Mouse (Mus musculus): ENCODE data around the gene Tnip1. TPM values are rescaled to one million over a fixed set of nuclear protein-coding genes. Genes with fewer than 3 reads are reported as not detected.

Tnip1 gene
- polyA plus RNA-seq, 1 experiment from 2014 or later = 20.5 TPM

DNA sequence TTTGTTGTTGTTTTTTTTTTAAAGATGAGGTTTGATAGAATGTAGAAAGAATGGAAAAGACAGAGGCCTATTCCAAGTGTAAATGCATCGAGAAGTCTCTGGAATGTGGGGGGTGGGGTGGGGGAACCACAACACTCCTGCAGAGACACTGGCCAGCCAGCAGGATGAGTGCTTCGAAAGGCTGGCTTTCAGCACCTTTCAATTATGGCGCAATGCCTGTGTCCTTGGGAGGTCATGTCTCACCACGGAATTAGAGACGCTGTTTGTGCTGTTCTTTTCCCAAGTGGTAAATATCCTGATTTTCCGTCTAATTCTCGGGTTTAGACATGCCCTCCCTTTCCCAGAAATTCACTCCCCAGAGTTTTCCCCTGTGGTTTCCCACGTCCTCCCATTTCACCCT, 80.0 kb downstream of the Tnip1 start:
- DNase-seq (ENCODE audit: low spot score) (no peak), ATAC-seq (replicated peaks; ENCODE audit: low FRiP score, low TSS enrichment, low read depth) (no peak)
- no peak overlapping the region for H3K4me3 ChIP-seq (ENCODE audit: low read depth, low read length)
- 38% methylated on average over 8 of the region's 8 CpGs for WGBS
- H3K36me3 ChIP-seq (ENCODE audit: control insufficient read depth, insufficient read depth, low read length) = no peaks in the 10 kb centered on the region
- no peak overlapping the region for H3K9ac ChIP-seq (ENCODE audit: low read length)
- H3K4me1 ChIP-seq (replicated peaks; ENCODE audit: control insufficient read depth, insufficient read depth, low read length) = peaks cover 23% of the 10 kb centered on the region
- no peaks in the 10 kb centered on the region for H3K27me3 ChIP-seq (replicated peaks; ENCODE audit: control insufficient read depth, insufficient read depth, low read length)
- H3K4me2 ChIP-seq (ENCODE audit: low read length) = no peak overlapping the region
- no peak overlapping the region for H3K27ac ChIP-seq (ENCODE audit: low read depth)
- H3K9me3 ChIP-seq (ENCODE audit: control insufficient read depth, low read length) = no peaks in the 10 kb centered on the region

DNA sequence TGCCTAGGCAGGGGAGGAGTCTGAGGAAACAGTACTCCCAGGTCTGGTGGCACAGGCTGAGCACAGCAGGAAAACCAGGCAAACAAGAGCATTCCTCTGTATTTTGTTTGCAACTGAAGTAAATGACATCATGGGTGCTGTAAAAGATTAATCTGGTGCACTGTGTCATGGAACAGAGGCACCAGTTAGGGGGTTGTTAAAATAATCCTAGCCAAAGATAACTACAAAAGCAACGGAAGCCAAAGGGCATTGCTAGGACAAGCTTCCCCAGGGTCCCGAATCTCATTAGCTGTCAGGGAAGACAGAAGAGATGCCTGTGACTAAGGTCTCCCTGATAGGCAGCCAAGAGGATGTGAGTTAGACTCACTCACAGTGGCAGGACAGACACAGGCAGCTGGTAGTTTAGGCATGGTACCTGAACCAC, 81.7 kb downstream of the Tnip1 start:
- ATAC-seq (replicated peaks; ENCODE audit: low FRiP score, low TSS enrichment, low read depth) = peak; percentile 54
- no peak for DNase-seq (ENCODE audit: low spot score)
- Histone ChIP-seq H3K27me3 (replicated peaks; ENCODE audit: control insufficient read depth, insufficient read depth, low read length) (no peaks in the 10 kb centered on the region), H3K4me2 (ENCODE audit: low read length) (no peak overlapping the region), H3K36me3 (ENCODE audit: control insufficient read depth, insufficient read depth, low read length) (no peaks in the 10 kb centered on the region), H3K9me3 (ENCODE audit: control insufficient read depth, low read length) (no peaks in the 10 kb centered on the region), H3K4me1 (replicated peaks; ENCODE audit: control insufficient read depth, insufficient read depth, low read length) (peaks cover 23% of the 10 kb centered on the region), H3K4me3 (ENCODE audit: low read depth, low read length) (no peak overlapping the region), H3K9ac (ENCODE audit: low read length) (no peak overlapping the region), H3K27ac (ENCODE audit: low read depth) (no peak overlapping the region)
- WGBS = 10% methylated on average over 2 of the region's 2 CpGs

DNA sequence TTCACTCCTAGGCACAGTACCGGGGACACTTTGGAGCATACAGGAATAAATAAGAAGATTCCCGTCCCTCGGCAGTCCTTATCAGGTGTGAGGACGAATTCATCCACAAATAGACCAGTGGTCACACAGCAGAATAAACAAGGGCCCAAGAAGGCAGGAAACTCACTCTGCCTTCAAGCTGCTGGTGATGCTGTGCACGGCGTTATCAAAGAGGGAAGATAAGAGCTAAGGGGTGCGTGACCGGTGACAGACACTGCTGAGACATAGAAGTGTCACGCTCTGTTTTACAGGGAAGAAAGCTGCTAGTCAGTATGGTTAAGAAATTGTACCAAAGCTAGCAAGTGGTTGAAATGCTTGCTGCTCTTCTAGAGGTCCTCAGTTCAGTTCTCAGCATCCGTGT, 82.8 kb downstream of the Tnip1 start:
- Histone ChIP-seq H3K4me2 (ENCODE audit: low read length) (no peak overlapping the region), H3K9ac (ENCODE audit: low read length) (no peak overlapping the region), H3K27ac (ENCODE audit: low read depth) (no peak overlapping the region), H3K4me3 (ENCODE audit: low read depth, low read length) (no peak overlapping the region), H3K27me3 (replicated peaks; ENCODE audit: control insufficient read depth, insufficient read depth, low read length) (no peaks in the 10 kb centered on the region), H3K4me1 (replicated peaks; ENCODE audit: control insufficient read depth, insufficient read depth, low read length) (peaks cover 17% of the 10 kb centered on the region), H3K36me3 (ENCODE audit: control insufficient read depth, insufficient read depth, low read length) (no peaks in the 10 kb centered on the region), H3K9me3 (ENCODE audit: control insufficient read depth, low read length) (no peaks in the 10 kb centered on the region)
- WGBS = 59% methylated on average over 10 of the region's 10 CpGs
- DNase-seq (ENCODE audit: low spot score) = no peak
- no peak for ATAC-seq (replicated peaks; ENCODE audit: low FRiP score, low TSS enrichment, low read depth)

DNA sequence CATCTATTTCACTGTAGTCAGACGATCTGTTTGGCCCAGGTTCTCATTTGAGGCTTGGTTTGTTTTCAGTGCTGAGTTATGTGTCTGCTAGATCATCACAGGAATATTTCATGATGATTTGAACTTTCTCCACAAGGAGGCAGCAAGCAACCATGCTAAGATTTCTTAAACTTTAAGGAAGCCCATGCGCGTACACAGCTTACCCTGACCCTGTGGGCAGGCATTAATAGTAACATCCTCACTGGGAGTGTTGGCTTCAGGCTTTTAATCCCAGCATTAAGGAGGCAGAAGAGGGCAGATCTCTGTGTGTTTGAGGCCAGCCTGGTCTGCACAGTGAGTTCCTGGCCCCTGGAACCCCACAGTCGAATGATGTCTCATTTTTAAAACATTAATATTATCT, 83.3 kb downstream of the Tnip1 start:
- H3K36me3 ChIP-seq (ENCODE audit: control insufficient read depth, insufficient read depth, low read length) = no peaks in the 10 kb centered on the region
- peaks cover 15% of the 10 kb centered on the region; the same call in 1 of the 2 replicates for H3K4me1 ChIP-seq (replicated peaks; ENCODE audit: control insufficient read depth, insufficient read depth, low read length)
- peak; percentile 36; the same call in 1 of the 2 replicates for ATAC-seq (replicated peaks; ENCODE audit: low FRiP score, low TSS enrichment, low read depth)
- H3K9ac ChIP-seq (ENCODE audit: low read length) = no peak overlapping the region
- no peak overlapping the region for H3K4me2 ChIP-seq (ENCODE audit: low read length)
- no peaks in the 10 kb centered on the region for H3K27me3 ChIP-seq (replicated peaks; ENCODE audit: control insufficient read depth, insufficient read depth, low read length)
- no peak overlapping the region for H3K4me3 ChIP-seq (ENCODE audit: low read depth, low read length)
- H3K27ac ChIP-seq (ENCODE audit: low read depth) = no peak overlapping the region
- DNase-seq (ENCODE audit: low spot score) = no peak
- no peaks in the 10 kb centered on the region for H3K9me3 ChIP-seq (ENCODE audit: control insufficient read depth, low read length)
- WGBS = 23% methylated on average over 4 of the region's 4 CpGs

DNA sequence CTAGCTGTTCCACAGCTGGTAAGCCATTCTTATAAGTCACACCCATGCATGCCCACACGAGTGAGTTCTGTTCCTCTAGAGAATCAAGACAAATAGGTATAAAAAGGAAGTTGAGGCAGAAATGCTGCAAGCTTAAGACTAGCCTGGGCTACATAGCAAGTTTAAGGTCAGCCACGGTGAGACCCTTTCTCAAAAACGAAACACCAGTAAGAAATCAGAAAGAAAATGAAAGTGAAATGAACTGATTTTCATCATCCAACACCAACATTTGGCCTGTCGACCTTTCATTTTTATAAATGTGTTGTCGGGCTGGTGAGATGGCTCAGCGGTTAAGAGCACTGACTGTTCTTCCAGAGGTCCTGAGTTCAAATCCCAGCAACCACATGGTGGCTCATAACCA, 83.8 kb downstream of the Tnip1 start:
- Histone ChIP-seq H3K4me2 (ENCODE audit: low read length) (no peak overlapping the region), H3K9ac (ENCODE audit: low read length) (no peak overlapping the region), H3K4me1 (replicated peaks; ENCODE audit: control insufficient read depth, insufficient read depth, low read length) (peaks cover 15% of the 10 kb centered on the region; the same call in 1 of the 2 replicates), H3K27me3 (replicated peaks; ENCODE audit: control insufficient read depth, insufficient read depth, low read length) (no peaks in the 10 kb centered on the region), H3K27ac (ENCODE audit: low read depth) (no peak overlapping the region), H3K9me3 (ENCODE audit: control insufficient read depth, low read length) (no peaks in the 10 kb centered on the region), H3K4me3 (ENCODE audit: low read depth, low read length) (no peak overlapping the region), H3K36me3 (ENCODE audit: control insufficient read depth, insufficient read depth, low read length) (peaks cover 5% of the 10 kb centered on the region)
- ATAC-seq (replicated peaks; ENCODE audit: low FRiP score, low TSS enrichment, low read depth) (no peak), DNase-seq (ENCODE audit: low spot score) (no peak)
- WGBS = 81% methylated on average over 6 of the region's 6 CpGs

DNA sequence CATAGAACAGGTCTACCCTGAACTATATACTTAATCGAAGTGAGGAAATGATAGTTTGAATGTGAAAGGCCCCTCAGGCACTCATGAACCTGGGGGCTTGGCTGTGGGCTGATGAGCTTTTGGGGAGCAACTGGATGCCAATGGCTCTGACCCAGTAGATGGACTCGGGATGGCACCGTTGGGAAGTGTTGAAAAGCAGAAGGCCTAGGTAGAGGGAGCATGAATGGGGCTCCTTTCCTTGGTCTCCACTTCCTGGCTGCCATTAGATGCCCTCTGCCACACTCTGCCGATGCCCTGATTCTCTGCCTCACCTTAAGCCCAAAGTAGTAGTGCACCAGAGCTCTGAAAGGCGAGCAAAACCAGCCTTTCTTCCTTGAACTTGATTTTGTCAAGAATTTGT, 86.7 kb downstream of the Tnip1 start:
- peaks cover 7% of the 10 kb centered on the region; the same call in 1 of the 2 replicates for H3K4me1 ChIP-seq (replicated peaks; ENCODE audit: control insufficient read depth, insufficient read depth, low read length)
- no peaks in the 10 kb centered on the region for H3K27me3 ChIP-seq (replicated peaks; ENCODE audit: control insufficient read depth, insufficient read depth, low read length)
- H3K9me3 ChIP-seq (ENCODE audit: control insufficient read depth, low read length) = no peaks in the 10 kb centered on the region
- no peak overlapping the region for H3K27ac ChIP-seq (ENCODE audit: low read depth)
- ATAC-seq (replicated peaks; ENCODE audit: low FRiP score, low TSS enrichment, low read depth) (no peak), DNase-seq (ENCODE audit: low spot score) (no peak)
- WGBS = 83% methylated on average over 5 of the region's 5 CpGs
- no peak overlapping the region for H3K9ac ChIP-seq (ENCODE audit: low read length)
- H3K4me2 ChIP-seq (ENCODE audit: low read length) = no peak overlapping the region
- H3K36me3 ChIP-seq (ENCODE audit: control insufficient read depth, insufficient read depth, low read length) = peaks cover 33% of the 10 kb centered on the region
- H3K4me3 ChIP-seq (ENCODE audit: low read depth, low read length) = no peak overlapping the region

DNA sequence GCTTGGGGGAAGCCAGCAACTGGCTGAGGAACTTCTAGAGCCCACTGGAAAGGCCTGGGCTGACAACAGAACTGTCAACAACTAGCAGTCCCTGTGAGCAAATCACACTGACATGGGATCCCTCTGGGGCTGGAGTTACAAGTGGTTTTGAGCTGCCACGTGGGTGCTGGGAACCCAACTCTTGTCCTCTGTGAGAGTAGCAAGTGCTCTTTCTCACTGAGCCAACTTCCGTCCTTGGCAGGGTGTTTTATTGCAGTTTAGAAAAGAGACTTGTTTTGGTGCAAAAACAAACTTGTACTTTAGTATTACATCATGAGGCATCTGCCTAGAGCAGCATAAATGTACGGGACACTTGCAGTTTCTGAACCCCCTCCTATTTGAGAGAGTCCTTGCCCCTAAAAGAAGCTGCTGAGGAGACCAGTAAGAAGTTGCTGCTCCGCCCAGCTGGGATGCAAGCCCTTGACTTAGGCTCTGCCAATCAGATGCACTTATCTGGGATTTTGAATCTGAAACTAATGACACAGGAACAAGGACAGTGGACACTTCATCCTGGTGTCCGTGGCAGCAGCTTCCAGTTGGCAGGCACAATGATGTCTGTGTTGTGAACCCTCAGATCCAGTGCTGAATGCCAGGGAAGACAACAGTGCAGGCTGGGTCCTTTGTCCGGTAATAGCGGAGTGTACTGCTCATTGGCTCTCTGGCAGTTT, 90.7 kb downstream of the Tnip1 start:
- Histone ChIP-seq H3K4me2 (ENCODE audit: low read length) (no peak overlapping the region), H3K4me3 (ENCODE audit: low read depth, low read length) (no peak overlapping the region), H3K9me3 (ENCODE audit: control insufficient read depth, low read length) (no peaks in the 10 kb centered on the region), H3K36me3 (ENCODE audit: control insufficient read depth, insufficient read depth, low read length) (peaks cover 61% of the 10 kb centered on the region), H3K4me1 (replicated peaks; ENCODE audit: control insufficient read depth, insufficient read depth, low read length) (peaks cover 12% of the 10 kb centered on the region), H3K9ac (ENCODE audit: low read length) (no peak overlapping the region), H3K27me3 (replicated peaks; ENCODE audit: control insufficient read depth, insufficient read depth, low read length) (no peaks in the 10 kb centered on the region), H3K27ac (ENCODE audit: low read depth) (no peak overlapping the region)
- DNase-seq (ENCODE audit: low spot score) (no peak), ATAC-seq (replicated peaks; ENCODE audit: low FRiP score, low TSS enrichment, low read depth) (no peak)
- WGBS = 78% methylated on average over 7 of the region's 7 CpGs

DNA sequence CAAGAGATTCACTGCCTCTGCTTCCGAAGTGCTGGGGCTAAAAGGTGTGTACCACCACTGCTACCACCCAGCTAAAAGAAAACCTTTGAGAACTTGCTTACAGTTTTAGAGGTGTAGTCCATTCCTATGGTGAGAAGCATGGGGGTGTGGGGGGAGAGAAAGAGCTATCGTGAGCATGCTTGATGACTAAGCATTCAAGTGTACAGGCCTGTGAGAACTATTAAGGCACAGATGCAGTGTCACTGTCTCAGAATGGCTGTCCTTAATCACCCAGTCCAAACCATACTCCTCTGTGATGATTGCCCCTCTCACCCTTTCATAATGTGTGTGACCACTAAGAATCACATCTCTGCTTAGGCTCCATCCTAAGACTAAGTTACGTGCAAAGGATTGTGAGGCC, 93.4 kb downstream of the Tnip1 start:
- Histone ChIP-seq H3K4me1 (replicated peaks; ENCODE audit: control insufficient read depth, insufficient read depth, low read length) (peaks cover 14% of the 10 kb centered on the region), H3K4me2 (ENCODE audit: low read length) (no peak overlapping the region), H3K27me3 (replicated peaks; ENCODE audit: control insufficient read depth, insufficient read depth, low read length) (no peaks in the 10 kb centered on the region), H3K9ac (ENCODE audit: low read length) (no peak overlapping the region), H3K27ac (ENCODE audit: low read depth) (no peak overlapping the region), H3K9me3 (ENCODE audit: control insufficient read depth, low read length) (no peaks in the 10 kb centered on the region), H3K4me3 (ENCODE audit: low read depth, low read length) (no peak overlapping the region), H3K36me3 (ENCODE audit: control insufficient read depth, insufficient read depth, low read length) (peaks cover 61% of the 10 kb centered on the region)
- ATAC-seq (replicated peaks; ENCODE audit: low FRiP score, low TSS enrichment, low read depth) (no peak), DNase-seq (ENCODE audit: low spot score) (no peak)
- 78% methylated on average over 3 of the region's 3 CpGs for WGBS

DNA sequence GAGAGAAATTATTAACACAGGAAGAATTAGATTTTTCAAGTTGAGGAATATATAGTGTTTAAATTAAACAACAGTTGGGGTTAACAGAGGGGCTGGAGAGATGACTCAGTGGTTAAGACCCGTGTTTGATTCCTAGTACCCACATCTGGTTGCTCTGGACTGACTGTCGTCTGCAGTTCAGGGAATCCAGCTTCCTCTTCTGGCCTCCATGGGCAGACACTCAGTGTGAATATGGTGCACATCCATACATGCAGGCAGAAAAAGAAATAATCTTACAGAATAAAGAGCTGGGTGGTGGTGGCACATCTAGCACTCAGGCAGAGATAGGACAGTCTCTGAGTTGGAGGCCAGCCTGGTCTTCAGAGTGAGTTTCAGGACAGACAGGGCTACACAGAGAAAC, 94.3 kb downstream of the Tnip1 start:
- Histone ChIP-seq H3K27me3 (replicated peaks; ENCODE audit: control insufficient read depth, insufficient read depth, low read length) (no peaks in the 10 kb centered on the region), H3K4me1 (replicated peaks; ENCODE audit: control insufficient read depth, insufficient read depth, low read length) (peaks cover 14% of the 10 kb centered on the region), H3K9ac (ENCODE audit: low read length) (no peak overlapping the region), H3K4me2 (ENCODE audit: low read length) (peak overlapping the region; percentile 59), H3K4me3 (ENCODE audit: low read depth, low read length) (no peak overlapping the region), H3K9me3 (ENCODE audit: control insufficient read depth, low read length) (no peaks in the 10 kb centered on the region), H3K27ac (ENCODE audit: low read depth) (no peak overlapping the region), H3K36me3 (ENCODE audit: control insufficient read depth, insufficient read depth, low read length) (peaks cover 52% of the 10 kb centered on the region)
- ATAC-seq (replicated peaks; ENCODE audit: low FRiP score, low TSS enrichment, low read depth) (no peak), DNase-seq (ENCODE audit: low spot score) (no peak)
- WGBS = 62% methylated on average over 2 of the region's 2 CpGs

All from intestine, embryonic 14.5 days (tissue).